Mouse (Mus musculus) testis, adult 2 months (tissue): Measurements from ENCODE around the gene Rps3a1.

Experiments used
- CTCF ChIP-seq: fragments of 200-500 bp; IDR thresholded peaks from 2 replicates; pipeline ENCODE4 v1.5.1; 2012; ENCODE audit warnings: low read depth, mild to moderate bottlenecking, inconsistent platforms, low read length, moderate library complexity; ENCODE audit not compliant: control insufficient read depth, insufficient read depth, insufficient replicate concordance
- POLR2A ChIP-seq: fragments of 200-500 bp; IDR thresholded peaks from 2 replicates; pipeline ENCODE4 v1.6.1; 2012; ENCODE audit warnings: low read depth, mild to moderate bottlenecking, inconsistent platforms, low read length, moderate library complexity; ENCODE audit not compliant: control insufficient read depth

DNA sequence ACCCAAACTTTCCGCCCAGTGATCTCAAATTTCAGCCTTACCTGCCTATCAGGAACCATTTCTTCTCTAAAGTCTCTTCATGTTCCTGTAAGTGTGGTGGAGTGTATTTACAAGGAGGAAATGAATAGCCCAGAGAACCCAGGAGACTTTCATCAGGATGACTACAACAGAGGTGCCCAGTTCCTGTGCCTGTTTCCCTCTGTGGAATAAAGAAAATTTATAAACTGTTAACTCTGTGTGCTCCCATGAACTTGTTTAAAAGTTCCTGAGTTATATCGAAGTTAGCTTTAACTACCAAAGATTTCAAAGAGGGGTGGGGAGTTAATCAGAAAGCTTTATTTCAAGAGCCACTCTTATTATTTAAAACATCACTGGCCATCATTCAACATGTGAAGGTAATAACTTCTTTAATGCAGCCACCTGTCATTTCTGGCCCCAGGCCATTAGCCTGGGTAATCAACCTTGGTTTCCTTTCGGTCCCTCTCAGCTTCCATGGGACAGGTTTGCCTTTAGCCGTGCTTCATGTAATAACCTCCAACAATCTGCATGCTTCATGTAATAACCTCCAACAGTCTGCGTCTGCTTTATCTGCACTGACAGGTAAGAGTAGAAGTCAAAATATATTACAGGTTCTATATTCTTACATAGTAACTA lies 45.4 kb upstream of the Rps3a1 start:
- TF ChIP-seq CTCF (no peak), POLR2A (no peak)
